Mouse (Mus musculus) liver (tissue): ENCODE results near the gene Olfr1337.
"Not testable (repeated sequence)": the region's sequence is repeated elsewhere in the genome, so short reads cannot be mapped to it uniquely, and the experiment has no call there.

Source experiments
- DNase-seq: peaks from one replicate; pipeline ENCODE4 v3.0.0-alpha.2; 2020; ENCODE audit warnings: mixed read lengths

The Olfr1337 gene

DNA sequence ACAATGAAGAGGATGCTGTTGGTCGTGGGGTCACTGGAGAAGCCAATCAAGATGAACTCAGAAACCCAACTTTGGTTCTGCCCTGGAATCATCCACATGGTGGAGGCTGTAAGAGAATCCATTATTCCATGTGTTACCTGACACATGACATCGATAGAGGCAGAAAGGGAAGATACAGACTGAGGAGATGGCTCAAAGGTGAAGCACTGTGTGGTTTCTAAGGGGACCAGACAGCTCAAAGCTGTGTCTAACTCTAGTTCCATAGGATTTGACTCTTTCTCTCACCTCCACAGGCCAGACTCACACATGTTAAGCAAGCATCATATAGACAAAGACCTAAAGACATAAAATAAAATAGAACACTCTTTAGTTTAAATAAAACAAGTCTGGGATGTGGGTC is at the start of gene Olfr1337:
TSS of gene Olfr1337 (minus strand) at position 101 of the 400 bp plus-strand sequence.
- no peak for DNase-seq

DNA sequence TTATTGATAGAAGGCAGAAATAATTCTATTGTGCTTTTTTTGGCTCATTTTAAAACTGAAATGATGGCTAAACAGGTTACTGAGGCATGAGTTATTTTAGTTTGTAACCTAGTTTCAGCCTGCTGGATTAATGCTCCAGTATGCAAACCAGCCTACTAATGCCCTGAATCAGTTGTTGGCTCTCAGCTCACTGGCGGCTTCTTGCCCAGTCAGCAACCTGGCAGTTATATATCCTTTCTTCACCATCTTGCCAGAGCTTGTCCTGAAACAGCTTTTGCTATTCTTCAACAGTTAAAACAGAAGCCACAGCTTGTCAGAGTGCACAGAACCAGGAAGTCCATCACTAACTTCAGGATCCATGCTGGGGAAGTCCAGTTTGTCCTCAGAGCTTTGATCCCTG is 36.5 kb upstream of the Olfr1337 start:
- no peak for DNase-seq

DNA sequence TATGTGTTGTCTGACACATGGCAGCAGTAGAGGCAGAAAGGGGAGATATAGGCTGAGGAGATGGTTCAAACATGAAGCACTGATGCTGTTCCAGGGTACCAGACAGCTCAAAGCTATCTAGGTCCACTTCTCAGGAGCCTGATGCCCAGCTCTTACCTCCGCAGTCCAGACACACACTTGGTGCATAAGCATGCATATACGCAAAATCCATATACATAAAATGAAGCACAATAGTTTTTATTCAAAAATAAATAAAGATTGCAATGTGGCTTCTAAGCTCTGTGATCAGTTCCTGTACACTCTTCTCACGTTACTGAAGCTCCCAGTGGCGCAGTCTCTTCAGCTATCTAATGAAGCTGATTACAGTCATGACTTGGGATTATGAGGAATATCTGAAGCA is 27.5 kb upstream of the Olfr1337 start, which contains the start of gene Olfr1335:
TSS of gene Olfr1335 (minus strand) at position 101 of the 400 bp plus-strand sequence.
- DNase-seq, result no peak

DNA sequence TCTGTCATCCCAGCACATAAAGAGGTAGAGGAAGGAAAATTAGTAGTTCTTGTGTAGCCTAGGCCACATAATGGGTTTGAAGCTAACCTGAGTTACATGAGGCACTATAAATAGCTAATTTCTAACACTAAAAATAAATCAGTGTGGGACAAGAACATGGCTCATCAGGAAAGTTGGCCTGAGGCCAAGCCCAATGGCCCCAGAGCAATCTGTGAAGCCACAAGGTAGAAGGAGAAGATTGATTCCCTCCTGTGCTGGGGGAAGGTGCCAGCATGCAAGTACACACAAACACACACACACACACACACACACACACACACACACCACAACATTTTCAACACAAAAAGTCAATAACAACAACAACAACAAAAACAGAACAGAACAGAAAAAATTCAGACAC is 10.4 kb upstream of the Olfr1337 start:
- DNase-seq, result not testable (repeated sequence)

DNA sequence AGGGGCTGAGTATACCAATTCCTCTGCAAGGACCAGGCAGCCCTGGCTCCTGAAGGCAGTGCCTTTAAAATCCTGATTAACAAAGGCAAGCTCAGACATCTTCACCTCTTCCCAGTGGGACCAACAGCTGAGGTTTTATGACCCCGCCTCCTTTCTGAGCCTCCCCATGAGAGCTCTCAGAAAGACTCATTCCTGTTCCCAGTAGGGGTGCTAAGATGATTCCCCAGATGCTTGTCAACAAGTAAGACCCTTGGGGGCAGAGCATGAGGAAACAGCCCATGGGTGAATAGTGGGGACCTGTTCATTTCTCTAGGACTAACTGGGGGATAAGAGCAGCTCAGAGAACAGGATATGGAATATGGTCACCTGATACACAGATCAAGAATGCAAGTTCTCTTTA is 23.7 kb downstream of the Olfr1337 start, which contains the start of gene Olfr1338:
TSS of gene Olfr1338 (minus strand) at position 101 of the 400 bp plus-strand sequence.
- DNase-seq, result no peak

DNA sequence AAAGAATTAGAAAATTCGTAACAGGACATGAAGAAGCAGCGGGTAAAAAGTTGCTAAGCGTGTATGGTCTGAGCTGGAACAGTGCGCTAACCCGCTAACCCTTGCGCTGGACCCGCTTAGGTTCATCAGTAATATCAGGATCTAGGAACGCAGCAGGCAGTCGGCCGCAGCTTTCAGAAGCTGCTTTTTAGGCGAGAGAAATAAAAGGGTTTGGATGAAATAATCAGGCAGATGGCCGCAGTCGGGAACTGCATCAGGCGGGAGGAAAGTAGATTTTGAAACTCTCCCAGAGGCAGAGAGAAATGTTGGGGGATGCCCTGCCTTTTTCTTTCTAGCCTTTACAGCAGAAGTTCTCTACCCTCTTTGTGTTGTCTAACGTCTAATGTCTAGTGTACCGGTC is 40.5 kb downstream of the Olfr1337 start:
- DNase-seq, result no peak

DNA sequence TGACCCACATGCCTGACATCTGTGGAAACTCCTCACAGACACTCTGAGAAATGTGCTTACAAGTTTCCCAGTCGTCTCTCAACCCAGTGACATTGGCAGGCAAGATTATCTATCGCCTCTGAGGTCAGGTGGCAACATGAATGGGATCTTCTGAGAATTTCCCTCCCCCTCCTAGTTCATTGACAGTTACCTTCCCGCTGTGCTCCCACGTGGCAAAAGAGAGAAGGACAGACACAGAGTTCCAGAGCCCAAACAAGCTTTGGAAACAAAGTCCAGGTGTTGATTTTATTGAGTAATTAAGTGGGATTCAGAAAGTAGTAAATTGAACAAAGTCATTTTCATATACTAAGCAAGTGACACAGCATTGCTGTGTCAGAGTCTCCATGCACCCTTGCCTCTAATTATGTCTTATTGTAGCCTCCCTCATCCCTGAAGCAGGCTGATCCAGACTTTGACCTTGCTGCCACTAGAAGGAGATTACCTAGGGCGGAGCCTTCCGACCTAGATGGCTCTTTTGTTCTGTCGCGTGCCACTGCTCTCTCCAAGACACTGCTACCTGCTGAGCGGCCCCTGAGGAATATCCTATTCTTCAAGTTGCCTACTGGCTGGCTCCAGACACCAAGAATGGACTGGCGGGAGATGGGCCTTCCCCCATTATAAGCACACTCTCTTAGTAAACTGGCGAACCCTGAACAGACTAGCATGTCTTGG is 41.2 kb downstream of the Olfr1337 start:
- no peak for DNase-seq

DNA sequence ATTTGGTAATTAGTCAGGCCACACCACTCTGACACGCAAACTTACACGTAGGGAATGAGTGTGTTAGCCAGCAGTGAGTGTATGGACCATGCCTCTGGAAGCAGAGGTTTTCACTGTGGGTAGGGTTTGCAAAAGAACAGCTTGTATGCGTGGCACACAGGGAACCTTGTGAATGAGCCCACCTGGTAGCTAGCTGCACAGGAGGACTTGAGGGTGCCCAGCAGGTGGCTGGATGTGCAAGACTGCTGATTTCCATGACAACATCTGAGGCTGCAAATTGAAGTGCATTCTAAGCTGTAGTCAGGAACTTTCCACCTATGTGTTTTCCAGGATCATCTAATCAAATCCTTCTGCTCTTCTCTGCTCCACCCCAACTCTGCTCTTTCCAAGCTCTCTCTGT is 42.8 kb downstream of the Olfr1337 start:
- DNase-seq, result no peak

DNA sequence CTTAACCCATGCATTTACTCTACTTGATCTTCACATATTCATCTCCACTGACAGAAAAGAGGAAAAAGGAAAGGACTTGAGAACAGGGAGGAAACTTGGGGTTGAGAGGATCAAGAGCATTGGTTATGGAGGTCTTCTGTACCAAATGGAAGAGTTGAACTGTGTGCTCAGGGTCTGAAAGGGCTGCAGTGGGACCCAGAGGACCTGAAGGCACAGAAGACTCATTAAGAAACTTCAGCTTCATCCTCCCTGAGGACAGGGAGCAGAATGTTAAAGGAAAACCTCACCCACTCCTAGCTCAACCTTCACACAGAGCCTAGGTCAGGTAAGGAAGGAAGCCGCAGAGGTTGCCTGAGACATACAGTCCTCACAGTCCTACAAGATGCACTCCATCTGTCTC is 50.5 kb downstream of the Olfr1337 start, which contains the start of gene Olfr1339:
TSS of gene Olfr1339 (plus strand) at position 301 of the 400 bp plus-strand sequence.
- no peak for DNase-seq
